Mouse (Mus musculus): ENCODE measurements around the gene Cdc42ep5.

The Cdc42ep5 gene

DNA sequence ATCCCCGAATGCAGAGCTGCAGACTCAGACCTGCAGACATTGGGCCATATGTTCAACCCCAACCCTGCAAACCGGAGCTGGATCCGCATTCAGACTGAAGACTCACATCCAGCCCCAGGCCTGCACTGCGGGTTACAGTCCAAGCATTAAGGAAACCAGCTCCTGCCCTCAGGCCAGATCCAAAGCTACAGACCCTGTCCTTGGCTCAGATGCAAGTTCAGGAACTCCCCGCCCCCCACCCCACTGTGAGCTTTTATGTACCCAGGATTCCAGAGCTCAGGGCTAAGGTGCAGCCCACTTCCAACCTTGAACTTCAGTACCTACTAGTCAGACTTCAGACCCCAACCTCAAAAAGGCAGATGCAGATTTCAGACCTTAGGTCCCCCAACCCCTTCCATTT is 39.8 kb downstream of the Cdc42ep5 start:
- WGBS = 14% methylated on average over 5 of the region's 5 CpGs

DNA sequence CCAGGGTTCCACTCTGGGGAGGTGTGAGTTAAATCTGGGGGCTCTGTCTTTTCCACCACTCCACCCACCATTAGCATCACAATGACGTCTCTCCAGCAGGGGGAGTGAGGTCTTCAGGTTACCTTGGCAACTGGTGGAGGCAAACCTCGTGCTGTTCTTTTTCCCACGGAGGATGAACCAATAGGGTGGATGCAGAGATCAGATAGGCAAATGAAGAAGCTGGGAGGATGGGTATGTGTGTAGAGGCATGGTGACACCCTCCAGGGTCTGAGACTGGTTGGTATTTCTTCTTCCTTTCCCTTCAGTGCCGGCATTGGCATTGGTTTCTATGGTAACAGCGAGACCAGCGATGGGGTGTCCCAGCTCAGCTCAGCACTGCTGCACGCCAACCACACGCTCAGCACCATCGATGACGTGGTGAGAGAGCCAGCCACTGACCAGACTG is 40.3 kb downstream of the Cdc42ep5 start:
- 2% methylated on average over 10 of the region's 10 CpGs for WGBS

DNA sequence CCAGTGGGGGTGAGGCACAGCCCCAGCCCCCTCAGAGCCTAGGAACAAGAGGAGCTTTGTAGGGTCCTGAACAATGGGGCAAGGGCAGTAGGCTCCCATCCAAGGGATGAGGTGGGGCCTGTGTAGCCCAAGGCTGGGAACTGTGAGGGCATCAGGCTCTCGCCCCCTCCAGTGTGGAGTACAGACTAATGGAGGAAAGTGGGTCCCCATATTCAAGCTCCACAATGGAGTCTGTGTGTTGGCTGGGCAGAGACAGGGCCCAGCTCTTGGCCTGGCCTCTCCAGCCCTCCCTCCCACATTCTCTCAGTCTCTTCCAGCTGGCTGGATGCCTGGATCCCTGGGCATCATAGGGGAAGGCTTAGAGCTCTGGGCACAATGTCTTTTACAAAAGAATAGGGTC is 40.9 kb downstream of the Cdc42ep5 start:
- WGBS = 15% methylated on average over 1 of the region's 1 CpGs

DNA sequence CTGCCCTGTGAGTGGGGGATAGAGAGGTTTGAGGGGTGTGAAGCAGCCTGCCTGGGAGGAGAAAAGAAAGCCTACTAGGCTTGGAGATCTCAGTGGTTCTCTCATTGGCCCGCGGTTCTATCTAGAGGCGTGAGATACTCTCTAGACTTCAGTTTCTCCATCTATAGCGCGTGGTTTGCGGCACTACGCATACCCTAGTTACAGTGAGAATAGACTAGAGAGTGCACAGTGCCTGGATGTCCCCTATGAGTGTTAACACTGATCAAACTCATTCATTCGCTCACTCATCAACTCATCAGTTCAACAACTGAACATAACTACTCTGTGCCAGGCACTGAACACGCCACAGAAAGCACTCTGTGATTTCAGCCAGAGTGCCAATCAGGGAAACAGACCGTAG is 41.9 kb downstream of the Cdc42ep5 start:
- 27% methylated on average over 10 of the region's 10 CpGs for WGBS

DNA sequence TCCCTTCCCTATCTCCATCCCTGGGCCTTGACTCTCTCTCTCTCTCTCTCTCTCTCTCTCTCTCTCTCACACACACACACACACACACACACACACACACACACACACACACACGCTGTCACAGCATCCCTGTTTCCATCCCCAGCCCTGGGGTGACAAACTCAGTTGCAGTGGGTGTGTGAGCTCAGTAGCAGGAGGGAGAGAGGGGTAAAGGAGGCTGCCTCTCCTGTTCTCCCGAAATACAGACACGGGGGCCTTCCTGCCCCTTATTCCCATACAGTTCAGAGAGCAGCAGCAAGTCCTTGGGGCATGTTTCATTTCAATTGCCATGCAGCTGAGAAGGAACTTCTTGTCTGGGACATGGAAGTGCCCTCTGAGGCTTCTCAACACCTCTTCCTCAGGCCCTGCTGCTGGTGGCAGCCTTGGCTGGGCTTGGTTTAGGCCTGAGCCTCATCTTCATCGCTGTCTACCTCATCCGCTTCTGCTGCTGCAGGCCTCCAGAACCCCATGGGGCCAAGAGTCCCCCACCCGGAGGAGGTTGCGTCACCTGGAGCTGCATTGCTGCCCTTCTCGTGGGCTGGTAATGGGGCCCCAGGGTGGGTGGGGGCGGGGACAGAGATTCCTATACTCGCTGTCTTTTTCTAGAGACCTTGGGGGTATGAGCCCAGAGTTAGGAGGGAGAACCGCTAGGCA is 42.4 kb downstream of the Cdc42ep5 start:
- 18% methylated on average over 11 of the region's 11 CpGs for WGBS

DNA sequence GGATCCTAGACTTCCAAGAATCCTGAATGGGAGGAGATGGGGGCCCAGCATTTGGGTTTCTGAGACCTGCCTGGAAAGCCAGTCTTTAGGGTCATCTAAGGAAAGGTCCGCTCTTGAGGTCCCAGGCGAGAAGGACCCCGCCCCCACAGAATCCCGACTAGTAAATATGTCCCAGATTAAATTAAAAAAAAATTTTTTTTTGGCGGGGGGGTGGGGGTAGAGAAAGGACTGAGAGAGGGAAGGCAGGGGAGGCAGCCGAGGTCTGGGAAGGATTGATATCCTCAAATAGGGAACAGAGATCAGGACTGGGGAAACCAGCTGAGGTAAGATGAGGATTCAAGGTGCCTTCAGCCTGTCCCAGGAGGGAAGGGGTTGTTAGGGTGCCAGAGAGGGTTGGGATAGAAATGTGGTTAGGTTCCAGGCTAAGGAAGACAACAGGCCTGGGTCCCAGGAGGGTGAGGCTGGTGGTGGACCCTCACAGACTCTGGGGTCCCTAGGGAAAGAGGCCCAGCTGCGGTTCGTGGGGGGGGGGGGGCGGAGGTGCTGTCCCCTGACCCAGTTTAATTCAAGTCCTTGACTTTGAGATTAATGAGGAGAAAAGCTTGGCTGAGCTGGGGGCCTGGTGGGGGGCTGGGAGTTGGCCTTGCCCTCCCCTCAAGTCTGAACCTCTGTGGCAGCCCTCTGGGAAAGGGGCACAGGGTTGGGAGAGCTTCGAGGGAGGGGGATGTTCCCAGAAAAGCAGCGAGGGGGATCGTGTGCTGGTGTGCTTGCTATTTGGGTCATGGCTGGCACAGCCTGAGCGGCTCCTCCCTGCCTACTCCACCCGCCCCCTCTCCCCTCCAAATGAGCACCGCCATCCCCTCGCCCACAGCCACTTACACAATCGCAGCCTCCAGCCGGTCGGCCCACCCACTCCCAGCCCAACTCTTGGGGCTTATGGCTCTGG is 44.4 kb downstream of the Cdc42ep5 start:
- WGBS = 13% methylated on average over 19 of the region's 19 CpGs

DNA sequence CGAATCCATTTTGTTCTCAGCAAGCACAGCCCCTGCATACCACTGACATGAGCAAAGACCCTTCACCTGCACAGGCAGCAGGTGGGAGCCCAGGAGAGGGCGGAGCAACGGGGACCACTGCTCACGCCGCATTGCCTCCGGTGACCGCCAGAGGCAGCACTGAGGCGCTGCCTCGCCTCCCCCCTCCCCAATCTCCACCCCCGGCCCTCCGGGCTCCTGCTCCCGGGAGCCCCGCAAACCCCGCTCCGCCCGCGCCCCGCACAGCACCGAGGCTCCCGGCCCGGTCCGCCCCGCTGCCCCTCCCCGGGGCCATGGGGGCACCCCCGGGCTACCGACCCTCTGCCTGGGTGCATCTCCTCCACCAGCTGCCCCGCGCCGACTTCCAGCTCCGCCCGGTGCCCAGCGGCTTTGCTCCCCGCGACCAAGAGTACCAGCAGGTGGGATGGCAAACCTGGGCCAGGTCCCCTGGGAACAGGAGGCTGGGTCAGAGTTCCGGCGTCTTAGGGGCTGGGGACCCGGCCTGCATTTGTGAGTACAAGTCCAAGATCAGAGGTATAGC is 45.2 kb downstream of the Cdc42ep5 start, which contains the start of gene Ttyh1:
TSS of gene Ttyh1 (plus strand) at position 65 of the 559 bp plus-strand sequence.
- 4% methylated on average over 34 of the region's 37 CpGs for WGBS

DNA sequence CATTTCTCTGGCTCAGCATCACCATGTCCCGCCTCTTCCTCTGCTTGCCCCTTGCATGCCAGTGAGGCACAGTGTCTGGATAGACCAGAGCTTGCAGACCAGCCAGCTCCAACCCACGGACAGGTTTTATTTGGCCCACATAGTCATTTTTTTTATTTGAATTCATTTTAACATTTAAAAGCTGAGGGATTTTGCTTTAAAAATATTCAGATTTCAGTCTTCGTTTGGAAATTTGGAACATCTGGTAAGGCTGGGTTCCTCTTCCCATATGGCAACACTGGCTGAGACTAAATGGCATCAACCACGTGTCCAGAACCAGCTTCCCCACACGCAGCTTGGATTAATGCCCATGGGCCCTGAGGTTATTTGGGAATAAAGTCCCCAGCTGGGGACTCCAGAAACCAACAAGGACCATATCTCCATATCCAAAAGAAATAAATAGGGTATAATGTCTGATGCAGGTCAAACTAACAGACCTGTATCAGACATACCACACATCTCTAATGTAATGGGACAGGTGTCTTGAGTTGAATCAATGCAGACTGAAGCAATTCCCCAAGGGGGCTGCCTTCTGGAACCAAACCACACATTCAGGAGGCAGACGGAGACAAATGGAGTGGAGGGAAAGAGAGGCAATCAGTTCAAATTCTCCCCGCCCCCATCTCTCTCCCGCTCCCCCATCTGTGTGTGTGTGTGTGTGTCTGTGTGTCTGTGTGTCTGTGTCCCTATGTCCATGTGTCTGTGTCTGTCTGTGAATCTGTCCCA is 47.4 kb downstream of the Cdc42ep5 start:
- 45% methylated on average over 8 of the region's 8 CpGs for WGBS

DNA sequence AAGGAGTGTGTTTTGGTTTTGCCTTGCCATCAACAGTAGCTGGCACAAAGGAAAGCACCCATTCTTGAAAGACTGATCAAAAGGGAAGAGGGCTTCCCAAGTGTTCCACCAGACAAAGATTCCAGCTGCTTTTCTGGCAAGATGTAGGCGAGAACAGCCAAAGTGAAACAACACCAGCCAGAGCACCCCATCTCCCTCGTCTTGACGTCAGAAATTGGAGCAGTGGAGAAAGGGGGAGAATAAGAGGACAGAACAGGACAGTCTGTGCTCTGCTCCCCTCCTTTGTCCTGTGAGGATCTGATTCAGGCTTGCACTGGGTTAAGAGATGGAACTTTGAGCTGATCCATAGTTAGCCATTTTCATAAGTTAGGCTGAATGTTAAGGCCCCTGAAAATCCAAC is 52.9 kb downstream of the Cdc42ep5 start:
- WGBS = 36% methylated on average over 3 of the region's 3 CpGs

DNA sequence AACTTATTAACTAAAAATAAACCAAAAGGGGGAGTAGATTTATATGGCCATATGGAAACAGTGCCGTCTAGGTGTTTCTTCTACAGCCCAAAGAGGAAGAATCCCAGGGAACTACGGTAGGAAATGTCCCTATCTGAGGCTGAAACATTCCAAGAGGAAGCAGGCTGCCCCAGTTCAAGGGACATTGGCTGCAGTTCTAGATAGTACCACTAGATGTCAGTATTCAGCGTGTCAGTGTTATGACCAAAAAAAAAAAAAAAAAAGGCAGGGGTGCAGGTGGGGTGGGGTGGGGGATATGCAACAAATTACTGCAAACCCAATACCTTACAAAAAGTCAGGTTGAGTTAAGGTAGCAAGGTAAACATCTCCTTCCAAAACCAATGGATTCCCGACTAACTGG is 61.2 kb downstream of the Cdc42ep5 start:
- WGBS = 10% methylated on average over 4 of the region's 4 CpGs
